Mouse (Mus musculus): ENCODE results near the gene Bicdl1. TPM values are rescaled to one million over a fixed set of nuclear protein-coding genes. Genes with fewer than 3 reads are reported as not detected.

Gene Bicdl1
- total and polyA plus RNA-seq, 3 experiments, result 2.6 to 5.5 (median 2.8) TPM

GRCm38 (mm10) chr5:115628083-115628482 is 103.3 kb downstream of the Bicdl1 start:
- TF ChIP-seq GATA1 (IDR thresholded peaks at IDR 0.05; ENCODE audit: borderline replicate concordance, low read length), result no peak
- H3K9me3 ChIP-seq (replicated peaks), result no peaks in the 10 kb centered on the region
- H3K27me3 ChIP-seq (ENCODE audit: insufficient read depth, low read length), result no peaks in the 10 kb centered on the region
- peak; percentile 39 for DNase-seq (ENCODE audit: low spot score)
- peaks cover 78% of the 10 kb centered on the region for H3K4me1 ChIP-seq (ENCODE audit: insufficient read depth, low read depth, low read length)
- H3K36me3 ChIP-seq (replicated peaks), result peaks cover 28% of the 10 kb centered on the region
- H3K4me3 ChIP-seq (ENCODE audit: low read depth, low read length), result peak overlapping the region; percentile 59; the same call in 1 of the 2 replicates
- peak; percentile 10; the same call in 1 of the 2 replicates for ATAC-seq (ENCODE audit: extremely low read depth, insufficient number of reproducible peaks, low FRiP score, poor library complexity, severe bottlenecking)

GRCm38 (mm10) chr5:115626237-115626886 is 105.1 kb downstream of the Bicdl1 start:
- Histone ChIP-seq H3K4me1 (ENCODE audit: insufficient read depth, low read depth, low read length) (peaks cover 82% of the 10 kb centered on the region), H3K36me3 (replicated peaks) (peaks cover 35% of the 10 kb centered on the region), H3K27me3 (ENCODE audit: insufficient read depth, low read length) (no peaks in the 10 kb centered on the region), H3K4me3 (ENCODE audit: low read depth, low read length) (peak overlapping the region; percentile 49; the same call in 1 of the 2 replicates), H3K9me3 (replicated peaks) (no peaks in the 10 kb centered on the region)
- TF ChIP-seq CTCF (IDR thresholded peaks at IDR 0.05; ENCODE audit: low read depth, low read length) (no peak), TAL1 (conservative IDR thresholded peaks at IDR 0.05; ENCODE audit: low read depth, low read length) (peak; percentile 74), GATA2 (IDR thresholded peaks at IDR 0.05; ENCODE audit: borderline replicate concordance, low read depth, low read length) (no peak)
- peak; percentile 72 for ATAC-seq (ENCODE audit: extremely low read depth, insufficient number of reproducible peaks, low FRiP score, poor library complexity, severe bottlenecking)
- peak; percentile 55 for DNase-seq (ENCODE audit: low spot score)

GRCm38 (mm10) chr5:115623694-115624440 is 107.6 kb downstream of the Bicdl1 start:
- peak; percentile 24; the same call in 1 of the 2 replicates for ATAC-seq (ENCODE audit: extremely low read depth, insufficient number of reproducible peaks, low FRiP score, poor library complexity, severe bottlenecking)
- Histone ChIP-seq H3K9me3 (replicated peaks) (no peaks in the 10 kb centered on the region), H3K36me3 (replicated peaks) (peaks cover 49% of the 10 kb centered on the region), H3K4me3 (ENCODE audit: low read depth, low read length) (peak overlapping the region; percentile 58; the same call in 1 of the 2 replicates), H3K27me3 (ENCODE audit: insufficient read depth, low read length) (no peaks in the 10 kb centered on the region), H3K4me1 (ENCODE audit: insufficient read depth, low read depth, low read length) (peaks cover 87% of the 10 kb centered on the region)
- TF ChIP-seq POLR2AphosphoS5 (IDR thresholded peaks at IDR 0.05; ENCODE audit: insufficient replicate concordance, low read depth, low read length) (no peak), GATA2 (IDR thresholded peaks at IDR 0.05; ENCODE audit: borderline replicate concordance, low read depth, low read length) (no peak), TAL1 (conservative IDR thresholded peaks at IDR 0.05; ENCODE audit: low read depth, low read length) (no peak), GATA1 (IDR thresholded peaks at IDR 0.05; ENCODE audit: borderline replicate concordance, low read length) (no peak), CTCF (IDR thresholded peaks at IDR 0.05; ENCODE audit: low read depth, low read length) (no peak)
- peak; percentile 79 for DNase-seq (ENCODE audit: low spot score)

GRCm38 (mm10) chr5:115622686-115623085 is 108.7 kb downstream of the Bicdl1 start:
- Histone ChIP-seq H3K4me1 (ENCODE audit: insufficient read depth, low read depth, low read length) (peaks cover 80% of the 10 kb centered on the region), H3K9me3 (replicated peaks) (no peaks in the 10 kb centered on the region), H3K36me3 (replicated peaks) (peaks cover 61% of the 10 kb centered on the region), H3K27me3 (ENCODE audit: insufficient read depth, low read length) (no peaks in the 10 kb centered on the region), H3K4me3 (ENCODE audit: low read depth, low read length) (no peak overlapping the region; the same call in 1 of the 2 replicates)
- no peak for TF ChIP-seq CTCF (IDR thresholded peaks at IDR 0.05; ENCODE audit: low read depth, low read length)
- no peak for TF ChIP-seq GATA1 (IDR thresholded peaks at IDR 0.05; ENCODE audit: borderline replicate concordance, low read length)
- TF ChIP-seq POLR2AphosphoS5 (IDR thresholded peaks at IDR 0.05; ENCODE audit: insufficient replicate concordance, low read depth, low read length), result no peak
- TF ChIP-seq GATA2 (IDR thresholded peaks at IDR 0.05; ENCODE audit: borderline replicate concordance, low read depth, low read length), result no peak
- TF ChIP-seq TAL1 (conservative IDR thresholded peaks at IDR 0.05; ENCODE audit: low read depth, low read length), result no peak
- ATAC-seq (ENCODE audit: extremely low read depth, insufficient number of reproducible peaks, low FRiP score, poor library complexity, severe bottlenecking), result no peak
- no peak for DNase-seq (ENCODE audit: low spot score)

- DNase-seq (ENCODE audit: low spot score) (no peak), ATAC-seq (ENCODE audit: extremely low read depth, insufficient number of reproducible peaks, low FRiP score, poor library complexity, severe bottlenecking) (no peak)
- TF ChIP-seq POLR2AphosphoS5 (IDR thresholded peaks at IDR 0.05; ENCODE audit: insufficient replicate concordance, low read depth, low read length), result no peak
- no peak for TF ChIP-seq GATA2 (IDR thresholded peaks at IDR 0.05; ENCODE audit: borderline replicate concordance, low read depth, low read length)
- TF ChIP-seq TAL1 (conservative IDR thresholded peaks at IDR 0.05; ENCODE audit: low read depth, low read length), result no peak
- no peak for TF ChIP-seq GATA1 (IDR thresholded peaks at IDR 0.05; ENCODE audit: borderline replicate concordance, low read length)
- no peak for TF ChIP-seq CTCF (IDR thresholded peaks at IDR 0.05; ENCODE audit: low read depth, low read length)
- peaks cover 89% of the 10 kb centered on the region for H3K36me3 ChIP-seq (replicated peaks)
- H3K9me3 ChIP-seq (replicated peaks), result no peaks in the 10 kb centered on the region
- no peaks in the 10 kb centered on the region for H3K27me3 ChIP-seq (ENCODE audit: insufficient read depth, low read length)
- H3K4me3 ChIP-seq (ENCODE audit: low read depth, low read length), result no peak overlapping the region
- H3K4me1 ChIP-seq (ENCODE audit: insufficient read depth, low read depth, low read length), result peaks cover 68% of the 10 kb centered on the region
Measured at GRCm38 (mm10) chr5:115619690-115620089, 111.7 kb downstream of the Bicdl1 start.

- DNase-seq (ENCODE audit: low spot score) (peak; percentile 29), ATAC-seq (ENCODE audit: extremely low read depth, insufficient number of reproducible peaks, low FRiP score, poor library complexity, severe bottlenecking) (no peak)
- Histone ChIP-seq H3K4me3 (ENCODE audit: low read depth, low read length) (no peak overlapping the region), H3K4me1 (ENCODE audit: insufficient read depth, low read depth, low read length) (peaks cover 77% of the 10 kb centered on the region), H3K36me3 (replicated peaks) (peaks cover 98% of the 10 kb centered on the region), H3K27me3 (ENCODE audit: insufficient read depth, low read length) (no peaks in the 10 kb centered on the region), H3K9me3 (replicated peaks) (no peaks in the 10 kb centered on the region)
- TF ChIP-seq POLR2AphosphoS5 (IDR thresholded peaks at IDR 0.05; ENCODE audit: insufficient replicate concordance, low read depth, low read length) (no peak), CTCF (IDR thresholded peaks at IDR 0.05; ENCODE audit: low read depth, low read length) (peak; percentile 51)
Measured at GRCm38 (mm10) chr5:115614948-115615347, 116.5 kb downstream of the Bicdl1 start.
